Mouse (Mus musculus): ENCODE results near the gene Sh3glb2.

DNA sequence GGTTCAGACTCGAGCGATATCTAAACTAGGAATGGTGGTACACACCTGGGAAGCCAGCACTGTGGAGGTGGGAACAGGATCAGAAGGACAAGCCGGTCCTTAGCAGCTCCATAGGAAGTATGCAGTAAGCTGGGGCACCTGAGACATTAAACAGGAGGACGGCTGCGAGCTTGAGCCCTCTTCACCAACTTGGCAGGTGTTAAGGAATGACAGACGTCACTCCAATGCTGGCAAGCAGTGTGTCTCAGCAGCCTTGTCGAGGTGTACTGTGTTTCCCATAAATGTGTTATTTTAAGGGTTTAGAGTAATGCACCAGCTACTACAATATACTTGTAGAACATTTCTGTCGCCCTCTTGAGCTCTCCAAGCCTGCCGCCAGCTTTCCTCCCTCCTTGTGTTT, 27.8 kb upstream of the Sh3glb2 start:
- TF ChIP-seq CTCF (IDR thresholded peaks at IDR 0.05; ENCODE audit: low read depth, low read length), result no peak
- TF ChIP-seq POLR2A (IDR thresholded peaks at IDR 0.05; ENCODE audit: insufficient read depth, low read length), result no peak
